Mouse (Mus musculus) midbrain, embryonic 12.5 days (tissue): ENCODE results near the gene Ndnf. TPM values are rescaled to one million over a fixed set of nuclear protein-coding genes. Genes with fewer than 3 reads are reported as not detected.

Experiments used
- ATAC-seq: fragments of 200-750 bp; cut with Nextera tagmentation; 2 replicates; pipeline ENCODE4 v1.8.0; 2017; ENCODE audit warnings: low read depth, moderate TSS enrichment, moderate library complexity; ENCODE audit not compliant: low FRiP score
- H3K27ac ChIP-seq: fragments of 300-500 bp; sonication (generic); replicated peaks from 2 replicates; pipeline ENCODE4 v1.5.1; 2016; ENCODE audit warnings: mild to moderate bottlenecking
- H3K27me3 ChIP-seq: fragments of 300-500 bp; sonication (generic); 2 replicates; pipeline ENCODE4 v1.6.1; 2016; ENCODE audit warnings: mild to moderate bottlenecking
- H3K36me3 ChIP-seq: fragments of 300-500 bp; sonication (generic); 2 replicates; pipeline ENCODE4 v1.6.1; 2016
- H3K4me1 ChIP-seq: fragments of 300-500 bp; sonication (generic); 2 replicates; pipeline ENCODE4 v1.6.1; 2016
- H3K4me2 ChIP-seq: fragments of 300-500 bp; sonication (generic); replicated peaks from 2 replicates; pipeline ENCODE4 v1.6.1; 2016; ENCODE audit warnings: mild to moderate bottlenecking, moderate library complexity
- H3K4me3 ChIP-seq: fragments of 300-500 bp; sonication (generic); 2 replicates; pipeline ENCODE4 v1.5.1; 2016; ENCODE audit warnings: mild to moderate bottlenecking
- H3K9ac ChIP-seq: fragments of 300-500 bp; sonication (generic); replicated peaks from 2 replicates; pipeline ENCODE4 v1.6.1; 2016; ENCODE audit warnings: mild to moderate bottlenecking, moderate library complexity
- H3K9me3 ChIP-seq: fragments of 300-500 bp; sonication (generic); 2 replicates; pipeline ENCODE4 v1.6.1; 2016; ENCODE audit warnings: mild to moderate bottlenecking
- WGBS: fragments of 180-500 bp; shearing (Covaris S2); methylation state at CpG from one replicate; pipeline ENCODE4 v1.1.7; 2016; 5-methylcytosine and 5-hydroxymethylcytosine counted together
- polyA plus RNA-seq: library from polyadenylated mRNA; unstranded; fragments of >200 nt; fragmentation: Nextera tagmentation; extraction: Ambion mirVana; gene quantifications from 2 replicates; pipeline ENCODE4 v1.2.1, GENCODE M21; 2016

Gene Ndnf
- polyA plus RNA-seq, 1 experiment from 2014 or later: 5.4 TPM

DNA sequence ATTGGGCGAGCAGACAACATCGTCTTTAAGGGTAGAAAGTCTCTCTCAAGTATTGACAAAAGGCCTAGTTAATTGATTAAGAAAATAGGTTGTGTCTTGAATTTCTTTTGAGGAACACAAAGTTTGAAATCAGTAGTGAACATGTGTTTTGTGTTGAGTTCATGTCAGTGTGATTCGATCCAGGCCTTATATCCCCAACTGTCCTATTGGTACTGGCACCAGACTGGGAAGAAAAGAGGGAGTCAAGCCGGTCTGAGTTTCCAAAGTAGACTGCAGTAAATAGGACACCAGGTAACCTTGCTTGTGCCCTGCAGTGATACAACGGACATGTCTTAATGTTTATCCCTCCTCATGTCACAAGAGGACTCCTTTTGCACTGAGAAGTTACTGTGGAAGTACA lies 87.8 kb downstream of the Ndnf start:
- H3K4me1 ChIP-seq: 0 out of 2 replicates have a peak, but pooled peaks cover 2% of the 10 kb centered on the region
- H3K27me3 ChIP-seq: no peaks in the 10 kb centered on the region

DNA sequence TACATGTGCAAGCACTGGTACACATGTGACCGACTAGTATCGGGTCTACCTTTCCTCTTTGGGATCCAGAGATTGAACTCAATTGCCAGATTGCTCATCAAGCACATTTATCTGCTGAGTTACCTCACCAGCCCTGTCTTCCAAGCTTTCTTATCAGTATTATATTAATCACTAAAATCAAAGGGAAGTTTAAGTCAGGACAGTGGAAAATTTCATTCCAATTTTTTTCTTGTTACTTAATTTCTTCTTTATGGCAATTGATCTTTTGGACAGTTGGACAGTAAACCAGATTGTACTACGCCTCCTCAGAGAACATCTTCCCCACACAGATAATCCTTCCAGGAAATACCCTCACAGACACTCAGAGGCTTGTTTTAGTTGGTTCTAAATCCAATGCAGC lies 88.7 kb downstream of the Ndnf start:
- H3K9ac ChIP-seq: no peak overlapping the region
- no peak overlapping the region for H3K4me2 ChIP-seq
- H3K9me3 ChIP-seq: no peaks in the 10 kb centered on the region
- no peaks in the 10 kb centered on the region for H3K27me3 ChIP-seq
- H3K4me1 ChIP-seq: peaks cover 5% of the 10 kb centered on the region; the same call in 1 of the 2 replicates
- H3K36me3 ChIP-seq: no peaks in the 10 kb centered on the region
- no peak overlapping the region for H3K4me3 ChIP-seq
- WGBS: 93% methylated on average over 3 of the region's 3 CpGs
- no peak for ATAC-seq
- no peak overlapping the region for H3K27ac ChIP-seq

More for the DNA sequence above, 87.8 kb downstream of the Ndnf start:
- Histone ChIP-seq H3K4me2 (no peak overlapping the region), H3K27ac (no peak overlapping the region), H3K9ac (no peak overlapping the region), H3K9me3 (no peaks in the 10 kb centered on the region), H3K36me3 (no peaks in the 10 kb centered on the region), H3K4me3 (no peak overlapping the region)
- ATAC-seq: no peak
- WGBS: 87% methylated on average over 5 of the region's 5 CpGs

Other genes starting within 250 kb of the Ndnf start
- gene Tnip3, start 146.3 kb upstream of the Ndnf start, polyA plus RNA-seq: not detected in 2 replicates
- 13.8 and 15.5 TPM in 2 replicates for gene Prdm5, start 107.4 kb downstream of the Ndnf start, polyA plus RNA-seq